Mouse (Mus musculus): ENCODE data around the gene Strc.
A peak's percentile ranks its signal among the peaks of the same experiment; 100 is the strongest.

The Strc gene

DNA sequence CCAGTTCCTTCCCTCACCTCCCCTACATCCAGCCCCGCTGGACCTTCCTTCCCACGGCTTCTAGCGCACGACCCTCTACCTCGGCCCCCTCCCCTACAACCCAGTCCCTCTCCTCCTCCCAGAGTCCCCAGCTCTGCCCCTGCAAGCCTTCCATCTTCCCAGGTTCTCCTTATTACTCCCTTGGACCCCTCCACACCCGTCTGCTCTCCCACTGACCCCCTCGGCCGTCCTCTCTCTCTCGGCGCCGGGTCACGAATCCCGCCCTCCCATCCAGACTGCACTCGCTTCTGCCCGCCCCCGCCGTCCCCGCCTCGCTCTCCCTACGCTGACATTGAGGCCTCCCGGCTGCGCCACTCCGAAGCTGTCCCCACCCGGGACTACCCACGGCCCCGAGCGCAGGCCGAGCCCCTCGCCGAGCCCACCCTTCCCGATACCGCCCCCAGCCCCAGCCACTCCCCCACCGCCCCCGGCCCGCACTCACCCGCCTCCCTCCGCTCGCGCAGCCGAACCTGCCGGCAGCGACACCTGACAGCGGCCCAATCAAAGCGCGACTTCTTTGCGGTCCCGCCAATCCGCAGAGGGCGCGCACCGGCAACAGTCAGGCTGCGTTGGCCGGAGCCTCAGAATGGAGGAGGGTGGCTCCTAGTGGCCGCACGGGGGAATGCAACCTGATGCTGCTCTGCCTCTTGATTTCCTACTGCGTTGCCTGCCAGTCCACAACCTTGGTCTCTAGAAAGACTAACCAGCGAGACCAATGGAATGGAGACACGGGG, 32.0 kb downstream of the Strc start, which contains the start of gene Ppip5k1:
Ppip5k1 (minus strand) TSS at position 577 of the 773 bp plus-strand sequence.
- DNase-seq (ENCODE audit: low spot score in 2 of 2), result peak; percentile 99

DNA sequence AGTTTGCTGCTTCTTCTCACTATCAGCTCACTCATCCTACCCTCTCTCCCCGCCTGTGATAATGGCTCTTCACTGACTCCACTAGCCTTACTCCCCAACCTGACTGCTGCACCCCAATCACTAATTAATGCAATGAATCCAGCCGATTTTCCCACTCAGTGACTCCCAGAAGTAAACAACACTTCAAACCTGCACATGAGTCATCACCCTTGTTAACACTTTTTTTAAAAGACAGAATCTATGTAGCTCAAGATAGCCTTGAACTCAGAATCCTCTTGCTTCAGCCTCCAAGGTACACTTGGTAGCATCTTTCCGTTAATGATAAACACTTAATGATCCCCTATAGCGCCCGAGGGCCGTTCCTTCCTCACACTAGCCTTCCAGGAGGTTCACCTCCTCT, 32.6 kb downstream of the Strc start:
- peak in 1 of 2 experiments; percentile 26 for DNase-seq (ENCODE audit: low spot score in 2 of 2)

DNA sequence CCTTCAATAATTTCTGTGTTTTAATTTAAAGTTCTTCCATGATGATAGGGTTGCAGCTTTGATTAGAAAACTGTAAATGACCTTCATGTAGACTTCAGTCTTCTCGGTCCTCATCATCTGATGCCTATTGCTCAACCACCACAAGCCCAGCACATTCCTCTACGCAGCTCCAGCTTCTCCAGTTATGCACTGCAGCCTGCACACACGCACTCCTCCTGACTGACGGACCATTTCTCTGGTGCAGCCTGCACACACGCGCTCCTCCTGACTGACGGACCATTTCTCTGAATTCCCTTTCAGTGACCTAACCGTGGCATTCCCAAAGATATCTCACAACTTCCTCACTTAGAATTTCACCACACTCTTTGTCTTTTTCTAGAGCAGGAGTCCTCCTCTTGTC, 33.8 kb downstream of the Strc start:
- no peak for DNase-seq (ENCODE audit: low spot score in 2 of 2)

DNA sequence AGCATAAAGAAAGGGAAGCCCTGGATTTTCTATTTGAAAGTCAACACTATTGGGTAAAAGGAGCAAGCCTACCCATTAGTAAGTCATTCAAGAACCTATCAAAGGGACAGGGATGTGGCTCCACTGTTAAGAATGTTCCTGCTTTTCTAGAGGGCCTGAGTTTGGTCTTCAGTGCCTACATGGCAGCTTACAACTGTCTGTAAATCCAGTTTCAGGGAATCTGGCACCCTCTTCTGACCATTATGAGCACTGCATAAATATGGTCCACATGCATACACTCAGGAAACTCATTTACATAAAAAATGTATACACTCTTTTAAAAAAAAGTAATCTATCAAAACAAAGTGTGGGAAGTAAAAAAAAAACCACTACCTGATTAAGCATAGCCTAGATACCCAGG, 47.9 kb downstream of the Strc start:
- no peak for DNase-seq (ENCODE audit: low spot score in 2 of 2)

DNA sequence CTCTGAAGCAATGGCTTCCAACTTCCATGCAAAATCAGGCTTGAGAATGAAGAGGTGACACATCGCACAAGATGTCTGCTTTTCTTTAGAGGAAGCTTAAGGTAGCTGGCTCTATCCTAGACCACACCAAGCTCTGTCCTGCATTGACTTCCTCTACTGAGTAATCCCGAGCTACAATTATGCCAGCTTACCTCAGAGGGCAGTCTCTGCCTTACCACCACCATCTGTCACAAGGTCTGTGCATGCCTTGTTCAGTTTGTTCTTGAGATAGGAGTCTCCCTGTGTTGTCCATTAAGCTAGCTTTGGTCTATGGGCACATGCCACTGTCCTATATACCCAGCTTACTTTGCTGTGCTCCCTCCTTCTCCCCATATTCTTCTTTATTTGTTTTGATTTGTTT, 57.5 kb downstream of the Strc start:
- DNase-seq (ENCODE audit: low spot score in 2 of 2), result no peak

DNA sequence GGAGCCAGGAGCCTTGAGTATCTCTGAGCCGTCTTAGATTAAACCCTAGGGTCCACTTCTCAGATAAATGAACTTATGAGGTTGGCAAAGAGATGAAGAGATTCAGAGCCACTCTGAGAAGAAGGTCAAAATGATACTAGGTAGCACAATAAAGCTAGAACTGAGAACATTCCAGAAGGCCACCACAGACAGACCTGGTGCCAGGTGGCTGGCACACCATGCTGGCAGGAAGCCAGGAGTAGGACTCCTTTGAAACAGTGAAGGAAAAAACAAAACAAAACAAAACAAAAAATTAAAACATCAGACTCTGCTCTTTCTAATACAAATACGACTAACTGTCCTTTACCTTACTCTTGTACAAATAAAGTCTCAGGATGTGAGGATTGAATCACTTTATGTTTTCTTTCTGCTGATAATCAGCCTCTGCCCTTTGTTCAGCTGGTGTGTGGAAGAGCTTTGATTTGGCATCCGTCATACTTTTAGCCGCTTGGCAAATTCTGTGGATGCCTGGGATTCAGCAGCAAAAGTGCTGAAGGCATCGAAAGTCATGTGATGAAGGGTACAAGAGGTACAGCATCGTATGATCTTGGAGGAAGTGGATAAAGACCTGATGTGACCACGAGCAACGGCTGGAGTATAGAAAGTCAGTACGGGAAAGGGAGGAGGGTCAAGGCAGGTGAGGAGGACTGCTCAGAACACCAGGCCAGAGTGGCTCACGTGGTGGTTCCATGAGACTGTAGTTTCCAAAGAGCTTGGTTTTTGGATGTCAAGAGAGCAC, 63.1 kb downstream of the Strc start:
- no peak for DNase-seq (ENCODE audit: low spot score in 2 of 2)

DNA sequence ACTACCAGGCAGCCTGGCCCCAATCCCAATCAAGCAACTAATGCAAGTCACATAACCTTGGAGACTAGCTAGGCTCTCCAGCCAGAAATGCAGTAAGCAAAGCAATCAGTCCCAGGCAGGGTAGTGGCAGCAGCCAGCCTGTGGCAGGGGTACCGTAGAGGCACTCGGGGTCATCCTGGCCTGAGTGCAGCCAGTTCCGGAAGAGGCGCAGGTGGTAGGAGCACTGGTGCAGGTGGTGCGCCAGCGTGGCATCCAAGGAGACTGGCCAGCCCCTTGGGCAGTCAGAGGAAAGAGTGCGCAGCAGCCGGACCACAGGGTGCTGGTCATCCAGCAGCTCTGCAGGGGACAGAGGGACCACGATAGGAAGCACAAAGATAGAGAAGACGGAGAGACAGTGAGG, 63.9 kb downstream of the Strc start:
- DNase-seq (ENCODE audit: low spot score in 2 of 2), result no peak

DNA sequence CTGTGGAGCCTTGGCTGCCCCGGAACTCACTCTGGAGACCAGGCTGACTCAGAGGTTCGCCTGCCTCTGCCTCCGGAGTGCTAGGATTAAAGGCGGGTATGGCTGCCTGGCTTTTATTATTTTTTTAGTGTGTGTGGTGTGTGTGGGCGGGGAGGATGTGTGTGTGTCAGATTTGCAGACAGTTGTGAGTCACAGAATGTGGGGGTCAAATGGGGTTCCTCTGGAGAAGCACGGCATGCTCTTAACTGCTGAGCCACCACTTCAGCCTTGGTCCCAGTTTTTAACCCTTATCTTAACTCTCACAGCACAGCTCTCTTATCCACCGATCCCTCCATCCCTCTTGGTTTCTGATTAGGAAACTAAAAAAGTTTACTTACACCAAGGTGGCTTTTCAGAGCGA, 70.7 kb downstream of the Strc start:
- no peak for DNase-seq (ENCODE audit: low spot score in 2 of 2)

Data from right cerebral cortex, adult 2 months (tissue).